In the genomic region with DNA sequence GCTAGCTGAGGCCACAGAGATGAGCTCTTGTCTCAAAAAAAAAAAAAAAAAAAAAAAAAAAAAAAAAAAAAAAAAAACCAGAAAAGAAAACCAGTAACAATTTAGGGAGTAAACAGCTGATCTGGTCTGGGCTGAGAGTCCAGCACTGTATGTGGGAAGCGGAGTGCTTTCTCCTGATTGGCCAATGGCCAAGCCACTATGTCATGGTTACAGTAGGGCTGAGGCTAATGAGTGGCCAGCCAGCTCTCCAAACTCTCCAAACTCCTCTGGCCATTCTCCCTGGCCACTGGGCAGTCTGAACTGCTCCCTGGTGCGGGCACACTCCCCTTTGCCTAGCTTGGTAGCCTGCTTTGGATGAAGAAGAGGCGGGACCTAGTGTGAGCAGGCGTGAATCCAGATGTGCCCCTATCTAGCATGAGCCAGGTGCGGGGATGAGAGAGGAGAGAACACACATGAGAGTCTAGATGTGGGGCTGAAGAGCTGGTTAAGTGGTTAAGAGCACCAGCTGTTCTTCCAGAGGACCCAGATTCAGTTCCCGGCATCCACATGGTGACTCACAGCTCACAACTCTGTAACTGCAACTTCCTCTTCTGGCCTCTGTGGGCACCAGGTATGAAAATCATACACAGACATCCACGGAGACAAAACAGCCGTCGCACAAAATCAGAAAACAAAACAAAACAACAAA, we compare ENCODE assay signal across 8 mouse cellular contexts. TPM values are rescaled to one million over a fixed set of nuclear protein-coding genes. Genes with fewer than 3 reads are reported as not detected.
DNase-seq lines count a peak whose midpoint lies in the region; ATAC-seq and TF ChIP-seq lines count a peak whose summit lies in the region.

No protein-coding gene starts in this region.

- no peak for TF ChIP-seq EP300 in lung, postnatal 0 days (IDR thresholded peaks at IDR 0.05)

- H3K27me3 ChIP-seq in lung, postnatal 0 days (replicated peaks; ENCODE audit: insufficient read depth, low read length): no peaks in the 10 kb centered on the region
- H3K27me3 ChIP-seq in midbrain, embryonic 15.5 days (replicated peaks): no peaks in the 10 kb centered on the region
- 0 out of 2 replicates have a peak, but pooled peaks cover 3% of the 10 kb centered on the region for H3K27me3 ChIP-seq in neural tube, embryonic 15.5 days (replicated peaks)

- TF ChIP-seq CTCF in lung, postnatal 0 days (IDR thresholded peaks at IDR 0.05): no peak

- no peaks in the 10 kb centered on the region for H3K4me1 ChIP-seq in lung, postnatal 0 days (ENCODE audit: insufficient read depth, low read depth, low read length)
- no peaks in the 10 kb centered on the region for H3K4me1 ChIP-seq in midbrain, embryonic 15.5 days
- H3K4me1 ChIP-seq in neural tube, embryonic 15.5 days: no peaks in the 10 kb centered on the region

- no peak overlapping the region for H3K27ac ChIP-seq in lung, postnatal 0 days (ENCODE audit: low read length)
- H3K27ac ChIP-seq in midbrain, embryonic 15.5 days: no peak overlapping the region
- H3K27ac ChIP-seq in neural tube, embryonic 15.5 days (replicated peaks): no peak overlapping the region

- no peak overlapping the region for H3K4me3 ChIP-seq in lung, postnatal 0 days (ENCODE audit: low read depth, low read length)
- H3K4me3 ChIP-seq in midbrain, embryonic 15.5 days: no peak overlapping the region
- H3K4me3 ChIP-seq in neural tube, embryonic 15.5 days (replicated peaks): no peak overlapping the region

- 71% methylated on average over 9 of the region's 9 CpGs for WGBS in lung, postnatal 0 days
- WGBS in midbrain, embryonic 15.5 days: 91% methylated on average over 9 of the region's 9 CpGs
- WGBS in neural tube, embryonic 15.5 days: 92% methylated on average over 9 of the region's 9 CpGs

- no peaks in the 10 kb centered on the region for H3K9me3 ChIP-seq in lung, postnatal 0 days (ENCODE audit: low read length)
- no peaks in the 10 kb centered on the region for H3K9me3 ChIP-seq in midbrain, embryonic 15.5 days
- no peaks in the 10 kb centered on the region for H3K9me3 ChIP-seq in neural tube, embryonic 15.5 days (replicated peaks)

- no peaks in the 10 kb centered on the region for H3K36me3 ChIP-seq in lung, postnatal 0 days (ENCODE audit: insufficient read depth, low read length)
- H3K36me3 ChIP-seq in midbrain, embryonic 15.5 days (replicated peaks): no peaks in the 10 kb centered on the region
- H3K36me3 ChIP-seq in neural tube, embryonic 15.5 days: no peaks in the 10 kb centered on the region

- H3K9ac ChIP-seq in lung, postnatal 0 days (replicated peaks; ENCODE audit: low read depth): no peak overlapping the region
- no peak overlapping the region for H3K9ac ChIP-seq in midbrain, embryonic 15.5 days
- no peak overlapping the region for H3K9ac ChIP-seq in neural tube, embryonic 15.5 days (replicated peaks)

- DNase-seq in gastrocnemius, postnatal 4 days (ENCODE audit: low spot score in 2 of 2): peak; percentile 18 to 43
- DNase-seq in gastrocnemius, adult 18-20 months (ENCODE audit: low spot score): no peak
- DNase-seq in urinary bladder, postnatal 4 days (ENCODE audit: low spot score in 2 of 2): peak; percentile 29 to 59
- no peak for DNase-seq in urinary bladder, adult 18-20 months (ENCODE audit: low spot score in 2 of 2)
- peak; percentile 32 for DNase-seq in lung, postnatal 0 days (ENCODE audit: low spot score)
- no peak for DNase-seq in embryo, embryonic 10 days (ENCODE audit: low spot score)

- ATAC-seq in lung, postnatal 0 days: peak; percentile 52
- no peak for ATAC-seq in midbrain, embryonic 15.5 days (replicated peaks)
- no peak for ATAC-seq in neural tube, embryonic 15.5 days (ENCODE audit: low FRiP score)

- no peak overlapping the region for H3K4me2 ChIP-seq in lung, postnatal 0 days (replicated peaks; ENCODE audit: low read depth, low read length)
- no peak overlapping the region for H3K4me2 ChIP-seq in midbrain, embryonic 15.5 days
- no peak overlapping the region for H3K4me2 ChIP-seq in neural tube, embryonic 15.5 days

RNA-seq across cellular contexts. Expression of a gene that starts 10.0 kb away (rescaled TPM):
- under 1 TPM; 0.80 to 0.81 TPM for total RNA-seq in gastrocnemius, postnatal 4 days (2021)
- under 1 TPM; 0.11 to 0.26 TPM for total RNA-seq in gastrocnemius, adult 18-20 months (2021)
- polyA plus RNA-seq in lung, postnatal 0 days (2015; fragmentation: Nextera tagmentation; extraction: Ambion mirVana): 2.3 and 2.5 TPM in 2 replicates
- 6.8 and 8.1 TPM in 2 replicates for polyA plus RNA-seq in midbrain, embryonic 15.5 days (2015; fragmentation: Nextera tagmentation; extraction: Ambion mirVana)
- polyA plus RNA-seq in neural tube, embryonic 15.5 days (2015; fragmentation: Nextera tagmentation; extraction: Ambion mirVana): 9.8 and 18.7 TPM in 2 replicates

RNA-seq across cellular contexts. Expression of a gene that starts 56.0 kb away (rescaled TPM):
- total RNA-seq in gastrocnemius, postnatal 4 days (2021): 1 to 10 TPM; 1.5 to 3.1 TPM
- under 1 TPM; 0.50 to 0.76 TPM for total RNA-seq in gastrocnemius, adult 18-20 months (2021)
- 5.2 and 5.4 TPM in 2 replicates for polyA plus RNA-seq in lung, postnatal 0 days (2015; fragmentation: Nextera tagmentation; extraction: Ambion mirVana)
- polyA plus RNA-seq in midbrain, embryonic 15.5 days (2015; fragmentation: Nextera tagmentation; extraction: Ambion mirVana): 0.82 and 1.1 TPM in 2 replicates
- polyA plus RNA-seq in neural tube, embryonic 15.5 days (2015; fragmentation: Nextera tagmentation; extraction: Ambion mirVana): 1.5 and 5.1 TPM in 2 replicates

RNA-seq across cellular contexts. Expression of a gene that starts 58.0 kb away (rescaled TPM):
- 1 to 10 TPM; 1.6 to 1.8 TPM for total RNA-seq in gastrocnemius, postnatal 4 days (2021)
- total RNA-seq in gastrocnemius, adult 18-20 months (2021): under 1 TPM; 0.39 to 0.83 TPM
- 6.7 and 6.9 TPM in 2 replicates for polyA plus RNA-seq in lung, postnatal 0 days (2015; fragmentation: Nextera tagmentation; extraction: Ambion mirVana)
- polyA plus RNA-seq in midbrain, embryonic 15.5 days (2015; fragmentation: Nextera tagmentation; extraction: Ambion mirVana): 0.61 and 0.88 TPM in 2 replicates
- polyA plus RNA-seq in neural tube, embryonic 15.5 days (2015; fragmentation: Nextera tagmentation; extraction: Ambion mirVana): 0.73 and 1.7 TPM in 2 replicates

Comparison
In these comparisons a context has a peak if more than half of its experiments do, and no peak if none do; other contexts are left out.
1. DNase-seq: peak in gastrocnemius, postnatal 4 days (2 of 2), urinary bladder, postnatal 4 days (2 of 2) and lung, postnatal 0 days (single experiment); none in gastrocnemius, adult 18-20 months (single experiment), urinary bladder, adult 18-20 months (0 of 2) and embryo, embryonic 10 days (single experiment).